Mouse (Mus musculus) heart, postnatal 36 days (tissue): ENCODE measurements around the gene Vmn2r73. TPM values are rescaled to one million over a fixed set of nuclear protein-coding genes. Genes with fewer than 3 reads are reported as not detected.
"Not testable (repeated sequence)": the region's sequence is repeated elsewhere in the genome, so short reads cannot be mapped to it uniquely, and the experiment has no call there.

ENCODE experiments used
- DNase-seq, 2 experiments: peaks; one replicate each; pipeline ENCODE4 v3.0.0; 2021 to 2022
- intact Hi-C: fragments of 180-260 bp; cut with DNase I; formaldehyde crosslinking; loops from one replicate; pipeline ENCODE4 v1.15.1; 2025
- total RNA-seq, 2 experiments: library from RNA; stranded (reverse); gene quantifications; 2 replicates each; pipeline ENCODE4 v1.2.3; 2021

The Vmn2r73 gene
- total RNA-seq: not detected

DNA sequence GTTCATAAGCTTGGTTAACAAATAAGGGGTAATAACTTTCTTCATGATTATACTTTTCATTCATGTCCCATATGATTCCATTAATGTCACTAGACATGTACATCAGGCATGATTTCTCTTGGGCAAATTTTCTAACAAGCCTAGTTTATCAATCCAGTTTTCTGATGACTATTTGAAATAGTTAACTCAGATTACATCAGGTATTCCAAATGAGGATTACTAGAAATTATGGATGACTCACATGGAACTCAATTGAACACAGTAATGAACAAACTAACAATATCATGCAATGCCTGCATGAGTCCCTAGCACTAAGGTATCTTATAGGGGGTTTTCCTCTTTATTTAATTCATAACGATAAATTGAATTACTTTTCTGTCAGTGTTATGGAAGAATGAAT lies at the start of gene Vmn2r73:
Gene Vmn2r73 (minus strand): TSS at position 101 of the 400 bp plus-strand sequence.
- intact Hi-C loops: no loop called here
- DNase-seq: no peak

GRCm38 (mm10) chr7:85840090-85840948 lies 35.7 kb downstream of the Vmn2r73 start:
- intact Hi-C loops: no loop called here
- no peak for DNase-seq

GRCm38 (mm10) chr7:85818092-85818491 lies 58.0 kb downstream of the Vmn2r73 start:
- intact Hi-C loops, DNase-seq: not testable (repeated sequence)

Other genes starting within 250 kb of the Vmn2r73 start
- not detected for gene Vmn2r72, start 121.2 kb downstream of the Vmn2r73 start, total RNA-seq
- gene Vmn2r74, start 85.4 kb upstream of the Vmn2r73 start, total RNA-seq: not detected